ENCODE assay signal across 7 mouse cellular contexts in the genomic region with DNA sequence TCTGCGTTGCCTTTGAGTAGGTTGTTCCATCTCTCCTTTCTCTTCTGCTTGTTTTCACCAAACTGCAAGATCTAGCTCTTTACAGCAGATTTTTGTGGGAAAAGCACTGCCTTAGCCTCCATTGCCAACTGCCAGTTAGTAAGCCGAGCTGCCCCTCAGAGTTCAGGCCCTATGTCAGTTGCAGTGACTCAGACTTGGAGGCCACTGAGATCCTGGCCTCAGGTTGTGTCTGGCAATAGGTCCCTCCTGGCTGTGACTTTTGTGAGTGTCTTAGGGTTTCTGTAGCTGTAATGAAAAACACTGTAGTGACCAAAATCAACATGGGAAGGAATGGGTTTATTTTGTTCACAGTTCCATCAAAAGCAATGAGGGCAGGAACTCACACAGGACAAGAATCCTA.
"Had no signal": no experiment of that assay in that cellular context is flagged by ENCODE, and none has a peak within 500 bp of the region (broad histone marks: within the 10 kb centered on the region; RNA-seq: fewer than 3 reads in every experiment).

No protein-coding gene starts in this region.

- DNase-seq: kidney, postnatal 36 days; liver; liver, embryonic 13.5 days; liver, postnatal 0 days; right cerebral cortex, postnatal 25 days; thymus, adult 2 months; thymus, postnatal 25 days had no signal
